Mouse (Mus musculus) embryonic stem cell, embryonic (primary cell): ENCODE data around the gene Faap24.

ENCODE experiments used
- CTCF ChIA-PET, 4 experiments: fragments of 300-600 bp in 2 of 4; fragments of 350-600 bp in 2 of 4; sonication (Branson Sonifier 250); formaldehyde crosslinking; loops; one replicate each; lab custom pipeline; 2022; ENCODE audit warnings: inconsistent platforms in 2 of 4; lab: Charles Lee
- POLR2A ChIA-PET, 4 experiments: fragments of 300-600 bp in 2 of 4; fragments of 350-600 bp in 2 of 4; sonication (Branson Sonifier 250); formaldehyde crosslinking; loops; one replicate each; lab custom pipeline; 2022; ENCODE audit warnings: antibody characterized with exemption in 4 of 4, inconsistent platforms in 1 of 4; lab: Charles Lee

Gene Faap24

DNA sequence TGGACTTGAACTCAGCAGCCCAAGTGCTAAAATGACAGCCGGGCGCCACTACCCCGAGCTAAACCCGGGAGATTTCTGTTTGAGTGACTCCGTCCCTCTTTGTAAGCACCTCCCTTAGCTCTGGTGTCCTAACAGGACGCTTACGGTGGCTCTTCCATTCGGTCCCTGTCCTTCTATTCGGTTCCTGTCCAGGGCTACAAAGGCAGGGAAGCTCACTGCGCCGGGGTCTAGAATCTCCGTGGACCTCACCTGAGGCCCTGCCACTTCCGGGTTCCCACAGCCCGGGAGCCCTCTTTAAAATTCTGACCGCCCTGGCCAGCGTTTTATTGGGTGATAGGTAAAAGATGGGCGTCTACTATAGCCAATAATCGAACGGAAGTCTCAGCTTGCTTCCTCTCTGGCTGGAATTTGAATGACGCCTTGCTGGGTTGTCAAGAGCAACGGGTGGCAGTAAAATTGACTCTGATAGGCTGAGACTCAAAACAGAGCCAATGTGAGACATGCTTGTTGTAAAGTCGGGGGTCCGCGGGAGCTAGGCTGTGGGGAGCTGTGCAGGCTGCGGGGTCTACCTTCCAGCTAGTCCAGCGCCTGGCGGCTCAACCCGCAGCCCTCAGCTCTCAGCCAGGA, at the start of gene Faap24, which contains the start of gene Cep89:
Gene Faap24, minus strand, starts transcription at position 295 of the 627 bp plus-strand sequence.
Gene Cep89, plus strand, starts transcription at position 494 of the 627 bp plus-strand sequence.
- ChIA-PET POLR2A (interaction anchor here (0.6 to 5.3 kb wide), 59 partner anchors 9 to 407 kb away, joined by 3 to 65 read pairs (median 4); partner anchors contain the start of genes Rhpn2 (in 2 of the 4), Ankrd27 (in 1 of the 4), Gpatch1 (in 1 of the 4) and Rgs9bp (in 1 of the 4)), CTCF (interaction anchor here (0.5 to 3.0 kb wide), 24 partner anchors 8 to 597 kb away, joined by 3 to 22 read pairs (median 4); partner anchors contain the start of gene Rhpn2 (in 1 of the 4))

DNA sequence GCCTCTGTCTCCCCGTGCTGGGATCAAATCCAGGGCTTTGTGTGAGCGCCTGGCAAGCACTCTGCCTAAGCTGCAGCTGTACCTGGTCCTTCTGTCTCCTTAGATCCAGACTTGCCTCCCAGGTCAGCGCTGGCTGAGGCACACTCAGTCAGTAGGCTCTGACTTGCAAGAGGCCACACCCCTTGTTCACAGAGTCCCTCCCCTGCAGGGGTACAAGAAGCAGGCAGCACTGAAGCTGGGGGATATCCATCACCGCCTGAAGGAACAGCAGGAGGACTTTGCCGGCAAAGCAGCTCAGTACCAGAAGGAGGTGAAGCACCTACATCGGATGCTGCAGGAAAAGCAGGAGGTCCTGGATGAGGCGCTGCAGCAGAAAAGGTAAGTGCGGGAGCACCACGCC, 38.6 kb upstream of the Faap24 start:
- ChIA-PET POLR2A (interaction anchor here in 2 of 4 experiments (1.3 to 2.9 kb wide), 6 partner anchors 9 to 43 kb away, joined by 3 to 10 read pairs (median 4); partner anchors contain the start of gene Slc7a9 (in 1 of the 2)), CTCF (interaction anchor here in 1 of 4 experiments (0.6 to 0.7 kb wide), 2 partner anchors 13 to 67 kb away, joined by 3 read pairs; no protein-coding TSS in a partner anchor)

DNA sequence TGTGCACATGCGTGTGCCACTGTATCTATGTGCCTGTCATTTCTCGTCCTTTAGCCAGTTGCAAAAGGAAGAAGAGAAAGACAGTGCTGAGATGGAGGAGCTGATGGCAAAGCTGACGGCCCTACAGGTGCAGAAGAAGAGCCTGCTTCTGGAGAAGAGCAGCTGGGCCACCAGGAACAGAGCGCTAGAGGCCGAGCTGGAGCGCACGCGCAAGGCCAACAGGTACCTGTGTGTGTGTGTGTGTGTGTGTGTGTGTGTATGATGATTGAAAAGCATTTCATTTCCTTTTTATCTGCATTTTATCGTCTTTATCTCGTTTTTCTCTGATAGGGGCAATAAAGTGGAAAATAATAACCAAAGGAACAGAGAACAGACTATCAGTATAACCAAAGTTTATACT, 31.5 kb upstream of the Faap24 start:
- CTCF ChIA-PET: interaction anchor here in 1 of 4 experiments (0.6 kb wide), 1 partner anchor 178 kb away, joined by 7 read pairs; no protein-coding TSS in a partner anchor

DNA sequence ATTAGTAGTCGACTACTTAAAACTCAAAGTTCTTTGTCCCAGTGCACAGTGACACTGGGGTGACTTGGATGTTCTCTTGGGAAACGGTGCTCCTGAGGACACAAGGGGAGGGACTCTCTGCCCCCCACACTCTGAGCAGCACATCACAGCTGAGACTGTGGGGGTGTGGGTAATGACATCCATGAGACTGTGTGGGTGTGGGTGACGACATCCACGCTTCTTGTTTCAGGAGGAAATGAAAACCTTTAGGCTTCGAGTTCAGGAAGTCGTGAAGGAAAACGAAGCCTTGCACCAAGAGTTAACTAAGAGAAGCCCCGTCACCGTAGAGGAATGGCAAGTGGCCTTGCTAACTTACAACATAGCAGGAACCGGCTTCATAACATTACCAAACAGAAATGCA, 26.4 kb upstream of the Faap24 start:
- CTCF ChIA-PET: interaction anchor here in 1 of 4 experiments (0.7 kb wide), 1 partner anchor 792 kb away, joined by 4 read pairs; no protein-coding TSS in a partner anchor

More for the DNA sequence above, 31.5 kb upstream of the Faap24 start:
- POLR2A ChIA-PET: interaction anchor here in 1 of 4 experiments (0.6 kb wide), 1 partner anchor 328 kb away, joined by 3 read pairs; no protein-coding TSS in a partner anchor

DNA sequence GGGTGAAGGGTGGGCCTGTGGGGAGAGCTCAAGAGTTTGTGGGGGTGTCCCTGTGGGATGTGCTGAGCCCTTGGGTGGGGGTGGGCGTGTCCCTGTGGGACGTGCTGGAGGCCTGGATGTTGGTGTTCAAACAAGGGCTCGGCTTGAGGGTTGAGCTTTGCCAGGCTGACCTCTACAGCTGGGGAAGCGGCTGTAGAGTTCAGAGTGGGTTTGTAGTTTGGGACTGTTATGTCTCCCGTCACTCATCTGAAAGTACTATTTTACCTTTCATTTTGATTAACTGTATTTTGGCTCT, 20.0 kb upstream of the Faap24 start:
- POLR2A ChIA-PET: interaction anchor here in 2 of 4 experiments (0.6 to 2.8 kb wide), 14 partner anchors 8 to 977 kb away, joined by 3 to 11 read pairs (median 4); partner anchors contain the start of genes Cep89 (in 1 of the 2) and Faap24 (in 1 of the 2)
- CTCF ChIA-PET: interaction anchor here in 3 of 4 experiments (0.6 to 1.6 kb wide), 6 partner anchors 20 to 741 kb away, joined by 3 to 5 read pairs (median 4); partner anchors contain the start of genes Cep89 (in 1 of the 3) and Faap24 (in 1 of the 3)

More for the DNA sequence above, 26.4 kb upstream of the Faap24 start:
- POLR2A ChIA-PET: interaction anchor here in 1 of 4 experiments (1.2 to 2.6 kb wide), 2 partner anchors 13 to 26 kb away, joined by 4 to 7 read pairs; partner anchors contain the start of genes Cep89 and Faap24

DNA sequence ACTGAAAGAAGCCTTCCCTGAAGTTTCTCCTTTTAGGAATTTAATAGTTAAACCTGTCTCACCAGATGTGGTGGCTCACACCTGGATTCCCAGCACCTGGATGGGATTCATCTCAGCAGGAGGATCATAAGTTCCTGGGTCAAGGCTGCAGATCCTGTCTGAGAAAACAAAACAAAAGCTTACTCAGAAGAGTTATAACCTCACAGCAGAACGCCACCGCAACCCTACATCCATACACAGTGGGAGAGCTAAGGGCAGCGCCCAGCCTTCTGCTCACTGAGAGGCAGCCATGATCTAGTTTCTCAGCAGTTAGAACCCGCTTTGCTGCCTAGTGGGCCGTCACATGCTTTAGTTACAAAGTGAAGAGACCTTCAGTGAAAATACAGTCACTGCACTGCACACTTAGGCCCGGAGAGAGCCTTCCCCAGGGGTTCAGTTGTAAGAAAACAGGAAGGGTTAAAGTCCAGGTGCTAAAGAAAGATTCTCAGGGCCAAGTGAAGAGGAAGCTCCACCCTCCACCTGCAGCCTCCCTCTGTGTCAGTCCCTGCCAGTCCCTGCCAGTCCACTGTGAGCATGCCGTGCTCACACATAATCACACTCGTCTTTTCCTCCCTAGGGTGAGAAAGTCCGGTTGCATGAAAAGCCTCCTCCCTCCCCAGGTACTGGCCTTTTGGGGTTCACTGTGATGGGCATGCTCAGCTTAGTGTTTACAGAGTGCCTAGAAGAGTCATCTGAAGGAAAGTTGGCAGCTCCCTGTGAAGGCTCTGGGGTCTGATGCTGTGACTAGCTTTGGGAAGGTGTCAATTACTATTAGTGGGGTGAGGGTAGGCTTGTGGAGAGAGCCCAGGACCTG, 19.4 kb upstream of the Faap24 start:
- ChIA-PET POLR2A (interaction anchor here in 3 of 4 experiments (0.6 to 2.8 kb wide), 18 partner anchors 8 to 976 kb away, joined by 3 to 11 read pairs (median 3); partner anchors contain the start of genes Cep89 (in 2 of the 3) and Faap24 (in 2 of the 3)), CTCF (interaction anchor here in 3 of 4 experiments (0.6 to 1.6 kb wide), 6 partner anchors 19 to 740 kb away, joined by 3 to 5 read pairs (median 4); partner anchors contain the start of genes Cep89 (in 1 of the 3) and Faap24 (in 1 of the 3))

DNA sequence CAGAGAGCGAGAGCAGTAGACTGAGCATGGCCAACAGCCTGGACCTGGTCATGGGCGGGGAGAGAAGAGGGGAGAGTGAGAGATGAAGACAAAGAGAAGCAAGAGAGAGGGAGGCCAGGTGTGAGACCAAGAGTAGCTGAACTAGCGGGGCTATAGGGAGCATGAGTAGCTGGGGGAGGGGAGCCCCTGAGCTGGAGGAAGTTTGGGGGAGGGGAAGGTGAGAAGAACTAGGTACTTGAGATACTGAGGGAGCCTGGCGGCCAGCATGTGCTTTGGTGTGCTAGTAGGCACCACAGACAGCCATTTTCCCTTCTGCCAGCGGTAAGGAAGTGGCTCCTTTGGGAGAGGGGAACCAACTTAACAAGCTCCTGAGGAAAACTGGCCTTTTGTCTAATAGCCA, 18.6 kb upstream of the Faap24 start:
- CTCF ChIA-PET: interaction anchor here in 2 of 4 experiments (0.6 kb wide), 2 partner anchors 18 to 156 kb away, joined by 3 read pairs; no protein-coding TSS in a partner anchor
- POLR2A ChIA-PET: interaction anchor here in 3 of 4 experiments (0.6 to 2.8 kb wide), 9 partner anchors 10 to 49 kb away, joined by 3 to 11 read pairs (median 6); partner anchors contain the start of genes Cep89 (in 2 of the 3) and Faap24 (in 2 of the 3)

DNA sequence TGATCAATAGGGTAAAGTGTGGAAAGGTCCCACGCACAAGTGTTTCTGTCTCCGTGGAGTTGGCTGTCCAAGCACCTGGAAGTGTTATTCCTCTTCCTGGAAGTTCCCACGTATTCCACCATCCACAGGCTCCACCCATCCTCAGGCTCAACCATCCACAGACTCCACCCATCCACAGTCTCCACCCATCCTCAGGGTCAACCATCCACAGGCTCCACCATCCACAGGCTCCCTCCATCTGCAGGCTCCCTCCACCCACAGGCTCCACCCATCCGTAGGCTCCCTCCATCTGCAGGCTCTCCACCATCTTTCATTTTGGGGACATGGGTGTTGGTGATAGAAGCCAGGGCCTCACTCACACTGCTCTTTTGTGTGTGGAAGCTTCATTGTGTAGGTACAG, 4.5 kb upstream of the Faap24 start:
- ChIA-PET POLR2A (interaction anchor here in 2 of 4 experiments (0.7 to 1.2 kb wide), 2 partner anchors 44 to 81 kb away, joined by 3 read pairs; no protein-coding TSS in a partner anchor), CTCF (no interaction called here)

DNA sequence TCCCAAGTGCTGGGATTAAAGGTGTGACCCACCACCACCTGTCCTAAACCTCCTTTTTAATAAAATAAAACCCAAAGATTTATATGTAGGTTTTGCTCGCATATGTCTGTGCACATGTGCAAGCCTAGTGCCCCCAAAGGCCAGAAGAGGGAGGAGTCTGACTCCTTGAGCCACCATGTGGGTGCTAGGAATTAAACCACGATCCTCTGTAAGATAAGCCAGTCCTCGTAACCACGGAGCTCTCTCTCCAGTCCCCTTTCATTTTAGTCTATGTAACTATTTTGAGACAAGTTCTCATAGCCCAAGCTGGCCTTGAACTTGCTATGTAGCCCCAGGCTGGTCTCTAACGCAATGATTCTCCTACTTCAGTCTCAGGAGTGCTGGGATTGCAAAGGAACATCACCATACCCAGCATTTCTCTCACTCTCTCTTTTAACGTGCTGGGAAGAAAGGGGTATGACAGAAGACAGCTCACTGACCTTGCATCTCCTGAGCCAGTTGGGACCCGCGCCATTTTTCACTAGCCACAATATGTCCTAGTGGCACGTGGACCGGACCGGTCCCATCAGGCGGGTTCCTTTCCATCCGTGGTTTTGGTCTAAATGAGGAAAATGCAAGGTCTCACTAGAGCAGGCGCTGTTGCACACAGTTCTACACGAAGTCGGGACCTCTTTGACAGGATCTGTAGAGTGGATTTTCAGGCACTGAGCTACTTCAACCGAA, 741 bp downstream of the Faap24 start:
- POLR2A ChIA-PET: interaction anchor here (0.6 to 5.3 kb wide), 51 partner anchors 10 to 408 kb away, joined by 3 to 65 read pairs (median 4); partner anchors contain the start of genes Rhpn2 (in 2 of the 4), Ankrd27 (in 1 of the 4), Gpatch1 (in 1 of the 4) and Rgs9bp (in 1 of the 4)
- CTCF ChIA-PET: interaction anchor here in 3 of 4 experiments (0.6 to 3.0 kb wide), 18 partner anchors 8 to 225 kb away, joined by 3 to 22 read pairs (median 4); partner anchors contain the start of gene Rhpn2 (in 1 of the 3)

DNA sequence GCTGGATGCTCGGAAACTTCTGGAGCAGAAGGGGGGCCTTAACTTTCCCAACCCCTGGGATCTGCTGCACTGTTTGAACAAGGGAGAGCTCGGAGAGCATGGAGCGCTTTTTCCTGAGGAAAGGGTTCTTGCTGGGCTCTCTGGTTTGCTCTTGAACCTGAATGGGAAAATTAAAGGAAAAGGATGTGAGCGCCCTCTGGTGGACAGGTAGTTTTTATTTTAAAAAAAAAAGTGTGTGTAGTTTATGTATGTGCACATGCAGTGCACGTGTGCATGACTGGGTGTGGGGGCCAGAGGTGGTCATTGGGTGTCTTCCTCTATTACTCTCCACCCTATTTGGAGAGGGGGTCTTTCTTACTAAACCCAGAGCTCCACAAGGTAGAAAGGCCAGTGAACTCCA, 3.7 kb downstream of the Faap24 start:
- ChIA-PET CTCF (interaction anchor here in 3 of 4 experiments (0.6 to 1.5 kb wide), 12 partner anchors 59 to 630 kb away, joined by 3 to 6 read pairs (median 3); partner anchors contain the start of gene Rhpn2 (in 1 of the 3)), POLR2A (interaction anchor here in 2 of 4 experiments (0.6 to 5.3 kb wide), 10 partner anchors 9 to 157 kb away, joined by 3 to 65 read pairs (median 4); partner anchors contain the start of gene Rhpn2 (in 2 of the 2))

DNA sequence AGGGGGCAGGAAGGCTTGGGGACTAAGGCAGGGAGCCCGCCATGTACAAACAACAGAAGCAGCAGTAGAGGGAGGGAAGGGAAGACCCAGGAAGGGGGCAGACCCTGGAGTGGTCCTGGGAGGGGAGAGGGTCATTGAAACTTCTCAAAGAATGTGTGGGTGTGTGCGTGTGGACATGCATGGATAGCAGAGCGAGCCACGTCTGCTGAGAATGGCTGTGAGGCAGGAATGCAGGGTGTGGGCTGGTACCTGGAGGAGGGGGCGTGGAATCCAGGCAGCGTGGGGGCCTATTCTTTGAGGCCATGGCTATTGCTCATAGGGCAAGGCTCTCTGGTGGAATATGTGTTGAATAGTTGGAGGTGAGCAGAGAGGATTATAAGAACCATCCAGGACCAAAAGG, 7.9 kb downstream of the Faap24 start:
- POLR2A ChIA-PET: interaction anchor here in 3 of 4 experiments (0.7 to 5.3 kb wide), 9 partner anchors 8 to 112 kb away, joined by 3 to 33 read pairs (median 3); partner anchors contain the start of genes Rhpn2 (in 2 of the 3), Cep89 (in 1 of the 3) and Faap24 (in 1 of the 3)

DNA sequence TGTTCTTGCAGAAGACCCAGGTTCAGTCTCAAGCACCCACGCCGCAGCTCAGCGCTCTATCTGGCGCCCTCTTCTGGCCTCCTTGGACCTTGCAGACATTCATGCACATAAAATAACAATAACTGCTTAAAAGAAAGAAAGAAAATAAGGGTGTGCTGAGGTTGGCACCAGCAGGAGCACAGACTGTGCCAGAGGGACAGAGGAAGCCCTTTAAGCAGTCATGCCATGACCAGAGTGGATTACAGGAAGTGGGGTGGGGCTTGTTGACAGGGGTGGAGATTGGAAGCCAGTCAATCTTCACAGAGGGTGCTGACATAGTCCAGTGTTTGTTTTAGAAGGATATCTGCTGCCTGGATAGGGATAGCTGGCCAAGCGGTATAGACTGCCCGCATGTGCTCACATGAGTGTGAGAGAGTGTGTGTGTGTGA, 10.1 kb downstream of the Faap24 start:
- ChIA-PET POLR2A (interaction anchor here in 3 of 4 experiments (0.6 to 10.1 kb wide), 19 partner anchors 9 to 273 kb away, joined by 3 to 65 read pairs (median 4); partner anchors contain the start of genes Cep89 (in 3 of the 3), Faap24 (in 3 of the 3) and Rhpn2 (in 2 of the 3)), CTCF (interaction anchor here (0.6 to 3.5 kb wide), 37 partner anchors 8 to 251 kb away, joined by 3 to 22 read pairs (median 4); partner anchors contain the start of genes Rhpn2 (in 4 of the 4), Cep89 (in 3 of the 4), Faap24 (in 3 of the 4) and Ankrd27 (in 1 of the 4))

More for the DNA sequence above, 7.9 kb downstream of the Faap24 start:
- CTCF ChIA-PET: interaction anchor here in 2 of 4 experiments (0.5 to 3.0 kb wide), 4 partner anchors 8 to 122 kb away, joined by 4 to 16 read pairs (median 4); partner anchors contain the start of genes Cep89 (in 1 of the 2) and Faap24 (in 1 of the 2)

DNA sequence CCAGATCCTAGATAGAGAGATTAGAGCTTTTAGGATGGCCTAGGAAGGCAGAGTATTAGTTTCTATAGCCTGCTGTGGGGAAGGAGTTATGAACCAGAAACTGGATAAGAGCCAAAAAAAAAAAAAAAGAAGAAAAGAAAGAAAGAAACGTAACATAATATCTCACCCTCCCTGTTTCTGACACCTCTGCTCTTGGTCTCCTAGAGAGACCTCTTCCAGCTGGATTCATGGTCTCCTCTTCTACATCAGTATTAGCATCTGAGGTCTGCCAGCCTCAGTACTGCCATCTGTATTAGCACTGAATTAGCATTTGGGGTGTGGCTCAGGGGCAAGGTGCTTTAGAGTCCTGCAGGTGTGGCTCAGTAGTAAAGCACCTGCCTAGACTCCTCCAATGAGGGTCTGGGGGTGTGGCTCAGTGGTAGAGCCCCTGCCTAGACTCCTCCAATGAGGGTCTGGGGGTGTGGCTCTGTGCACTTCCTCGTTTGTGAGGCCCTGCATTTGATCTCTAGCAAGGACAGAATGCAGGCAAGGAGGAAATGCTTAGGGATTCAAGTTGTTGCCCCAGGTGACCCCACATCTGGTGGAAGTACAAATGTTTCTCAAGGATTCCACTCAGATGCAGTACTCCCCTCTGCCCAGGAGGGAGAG, 13.8 kb downstream of the Faap24 start:
- POLR2A ChIA-PET: interaction anchor here (0.6 to 10.1 kb wide), 24 partner anchors 8 to 624 kb away, joined by 3 to 65 read pairs (median 4); partner anchors contain the start of genes Cep89 (in 3 of the 4), Faap24 (in 3 of the 4), Rhpn2 (in 3 of the 4) and Gpatch1 (in 2 of the 4)
- CTCF ChIA-PET: interaction anchor here in 3 of 4 experiments (0.6 to 2.4 kb wide), 4 partner anchors 9 to 201 kb away, joined by 3 to 8 read pairs (median 4); partner anchors contain the start of gene Rhpn2 (in 1 of the 3)

DNA sequence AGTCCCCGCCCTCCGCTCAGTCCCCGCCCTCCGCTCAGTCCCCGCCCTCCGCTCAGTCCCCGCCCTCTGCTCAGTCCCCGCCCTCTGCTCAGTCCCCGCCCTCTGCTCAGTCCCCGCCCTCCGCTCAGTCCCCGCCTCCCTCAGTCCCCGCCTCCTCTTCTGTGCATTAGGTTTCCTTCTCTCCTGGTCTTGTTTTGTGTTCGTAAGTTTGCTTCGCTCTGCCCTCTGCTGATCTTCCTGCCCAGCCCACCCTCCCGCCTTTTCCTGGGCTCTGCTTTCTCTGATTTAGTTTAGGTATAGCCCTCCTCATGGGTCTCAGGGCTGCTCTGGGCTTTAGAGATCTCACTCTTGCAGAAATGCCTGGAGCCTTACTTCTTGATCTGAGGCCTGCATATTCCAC, 14.8 kb downstream of the Faap24 start:
- CTCF ChIA-PET: interaction anchor here in 2 of 4 experiments (0.6 to 2.4 kb wide), 3 partner anchors 8 to 408 kb away, joined by 4 to 8 read pairs (median 4); partner anchors contain the start of gene Rhpn2 (in 1 of the 2)
- POLR2A ChIA-PET: interaction anchor here in 3 of 4 experiments (0.8 to 10.1 kb wide), 13 partner anchors 8 to 112 kb away, joined by 3 to 65 read pairs (median 5); partner anchors contain the start of genes Cep89 (in 2 of the 3), Faap24 (in 2 of the 3), Rhpn2 (in 2 of the 3) and Gpatch1 (in 1 of the 3)
